Mouse (Mus musculus) midbrain, embryonic 12.5 days (tissue): ENCODE results near the gene 2010111I01Rik. TPM values are rescaled to one million over a fixed set of nuclear protein-coding genes. Genes with fewer than 3 reads are reported as not detected.
A peak's percentile ranks its signal among the peaks of the same experiment; 100 is the strongest.

Source experiments
- ATAC-seq: fragments of 200-750 bp; cut with Nextera tagmentation; 2 replicates; pipeline ENCODE4 v1.8.0; 2017; ENCODE audit warnings: low read depth, moderate TSS enrichment, moderate library complexity; ENCODE audit not compliant: low FRiP score
- H3K27ac ChIP-seq: fragments of 300-500 bp; sonication (generic); replicated peaks from 2 replicates; pipeline ENCODE4 v1.5.1; 2016; ENCODE audit warnings: mild to moderate bottlenecking
- H3K27me3 ChIP-seq: fragments of 300-500 bp; sonication (generic); 2 replicates; pipeline ENCODE4 v1.6.1; 2016; ENCODE audit warnings: mild to moderate bottlenecking
- H3K36me3 ChIP-seq: fragments of 300-500 bp; sonication (generic); 2 replicates; pipeline ENCODE4 v1.6.1; 2016
- H3K4me1 ChIP-seq: fragments of 300-500 bp; sonication (generic); 2 replicates; pipeline ENCODE4 v1.6.1; 2016
- H3K4me2 ChIP-seq: fragments of 300-500 bp; sonication (generic); replicated peaks from 2 replicates; pipeline ENCODE4 v1.6.1; 2016; ENCODE audit warnings: mild to moderate bottlenecking, moderate library complexity
- H3K4me3 ChIP-seq: fragments of 300-500 bp; sonication (generic); 2 replicates; pipeline ENCODE4 v1.5.1; 2016; ENCODE audit warnings: mild to moderate bottlenecking
- H3K9ac ChIP-seq: fragments of 300-500 bp; sonication (generic); replicated peaks from 2 replicates; pipeline ENCODE4 v1.6.1; 2016; ENCODE audit warnings: mild to moderate bottlenecking, moderate library complexity
- H3K9me3 ChIP-seq: fragments of 300-500 bp; sonication (generic); 2 replicates; pipeline ENCODE4 v1.6.1; 2016; ENCODE audit warnings: mild to moderate bottlenecking
- WGBS: fragments of 180-500 bp; shearing (Covaris S2); methylation state at CpG from one replicate; pipeline ENCODE4 v1.1.7; 2016; 5-methylcytosine and 5-hydroxymethylcytosine counted together
- polyA plus RNA-seq: library from polyadenylated mRNA; unstranded; fragments of >200 nt; fragmentation: Nextera tagmentation; extraction: Ambion mirVana; gene quantifications from 2 replicates; pipeline ENCODE4 v1.2.1, GENCODE M21; 2016

2010111I01Rik gene
- polyA plus RNA-seq, 1 experiment from 2014 or later: 35.7 TPM

DNA sequence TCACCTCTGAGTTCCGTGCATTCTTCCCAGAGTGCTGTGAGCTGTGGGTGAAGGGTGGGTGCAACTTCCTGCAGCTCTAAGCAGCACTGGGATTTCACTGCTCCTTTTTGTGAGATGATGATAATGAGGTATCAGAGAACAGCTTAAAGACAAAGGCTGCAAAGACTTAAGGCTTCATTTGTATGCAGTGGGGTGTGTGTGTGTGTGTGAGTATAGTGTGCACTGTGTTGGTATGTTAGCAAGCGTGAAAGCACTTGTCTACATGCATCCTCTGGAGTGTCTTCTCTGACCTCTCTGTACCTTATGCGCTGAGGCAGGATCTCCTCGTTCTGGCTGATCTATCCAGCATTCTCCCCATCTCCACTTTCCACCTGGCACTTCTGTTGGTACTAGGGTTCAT lies 221.5 kb downstream of the 2010111I01Rik start:
- 54% methylated on average over 4 of the region's 4 CpGs for WGBS

DNA sequence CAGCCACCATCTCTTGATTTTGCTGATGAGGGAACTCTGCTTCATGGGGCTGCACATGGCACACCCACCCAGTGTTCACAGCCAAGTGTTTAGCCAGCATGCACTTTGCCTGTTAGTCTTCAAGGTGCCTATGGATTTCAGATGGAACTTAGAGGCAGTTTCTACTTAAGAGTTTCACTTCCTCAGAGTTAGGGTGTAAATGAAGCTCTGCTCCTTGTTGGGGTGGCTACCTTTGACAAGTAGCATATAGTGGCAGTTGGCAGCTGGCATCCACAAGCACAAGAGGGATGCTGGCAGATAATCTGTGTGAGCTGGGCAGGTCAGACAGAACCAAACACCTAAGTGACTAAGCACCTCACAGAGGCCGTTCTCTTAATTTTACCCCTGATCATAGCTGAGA lies 221.9 kb downstream of the 2010111I01Rik start:
- H3K27me3 ChIP-seq: no peaks in the 10 kb centered on the region
- H3K36me3 ChIP-seq: no peaks in the 10 kb centered on the region
- no peak overlapping the region for H3K4me3 ChIP-seq
- WGBS: 88% methylated on average over 1 of the region's 1 CpGs
- no peaks in the 10 kb centered on the region for H3K9me3 ChIP-seq
- ATAC-seq: no peak
- H3K4me1 ChIP-seq: peaks cover 16% of the 10 kb centered on the region
- H3K4me2 ChIP-seq: no peak overlapping the region
- H3K27ac ChIP-seq: no peak overlapping the region
- H3K9ac ChIP-seq: no peak overlapping the region

More for the DNA sequence above, 221.5 kb downstream of the 2010111I01Rik start:
- Histone ChIP-seq H3K9me3 (no peaks in the 10 kb centered on the region), H3K4me3 (no peak overlapping the region), H3K4me1 (peaks cover 16% of the 10 kb centered on the region), H3K9ac (no peak overlapping the region), H3K27ac (0 out of 2 replicates have a peak overlapping the region, but pooled peaks have one; percentile 17), H3K36me3 (no peaks in the 10 kb centered on the region), H3K27me3 (no peaks in the 10 kb centered on the region), H3K4me2 (no peak overlapping the region; the same call in 1 of the 2 replicates)
- 0 out of 2 replicates have a peak, but pooled peaks have one; percentile 47 for ATAC-seq

GRCm38 (mm10) chr13:63187145-63188143 lies 222.8 kb downstream of the 2010111I01Rik start:
- WGBS: 81% methylated on average over 13 of the region's 13 CpGs
- no peaks in the 10 kb centered on the region for H3K27me3 ChIP-seq
- H3K9me3 ChIP-seq: no peaks in the 10 kb centered on the region
- H3K27ac ChIP-seq: no peak overlapping the region
- peaks cover 16% of the 10 kb centered on the region for H3K4me1 ChIP-seq
- no peak overlapping the region for H3K4me2 ChIP-seq
- ATAC-seq: no peak
- no peak overlapping the region for H3K9ac ChIP-seq
- H3K36me3 ChIP-seq: no peaks in the 10 kb centered on the region
- no peak overlapping the region for H3K4me3 ChIP-seq

GRCm38 (mm10) chr13:63188306-63188705 lies 223.6 kb downstream of the 2010111I01Rik start:
- Histone ChIP-seq H3K4me2 (no peak overlapping the region), H3K9ac (no peak overlapping the region), H3K36me3 (no peaks in the 10 kb centered on the region), H3K9me3 (no peaks in the 10 kb centered on the region), H3K4me3 (no peak overlapping the region), H3K27me3 (no peaks in the 10 kb centered on the region), H3K27ac (no peak overlapping the region), H3K4me1 (peaks cover 16% of the 10 kb centered on the region)
- WGBS: 87% methylated on average over 5 of the region's 5 CpGs
- no peak for ATAC-seq

- no peak overlapping the region for H3K4me2 ChIP-seq
- no peaks in the 10 kb centered on the region for H3K27me3 ChIP-seq
- no peak overlapping the region for H3K4me3 ChIP-seq
- no peak overlapping the region for H3K27ac ChIP-seq
- no peak for ATAC-seq
- H3K9me3 ChIP-seq: no peaks in the 10 kb centered on the region
- H3K36me3 ChIP-seq: no peaks in the 10 kb centered on the region
- peaks cover 16% of the 10 kb centered on the region for H3K4me1 ChIP-seq
- H3K9ac ChIP-seq: no peak overlapping the region
- 76% methylated on average over 2 of the region's 2 CpGs for WGBS
Observed at GRCm38 (mm10) chr13:63188811-63189210, 224.1 kb downstream of the 2010111I01Rik start.

DNA sequence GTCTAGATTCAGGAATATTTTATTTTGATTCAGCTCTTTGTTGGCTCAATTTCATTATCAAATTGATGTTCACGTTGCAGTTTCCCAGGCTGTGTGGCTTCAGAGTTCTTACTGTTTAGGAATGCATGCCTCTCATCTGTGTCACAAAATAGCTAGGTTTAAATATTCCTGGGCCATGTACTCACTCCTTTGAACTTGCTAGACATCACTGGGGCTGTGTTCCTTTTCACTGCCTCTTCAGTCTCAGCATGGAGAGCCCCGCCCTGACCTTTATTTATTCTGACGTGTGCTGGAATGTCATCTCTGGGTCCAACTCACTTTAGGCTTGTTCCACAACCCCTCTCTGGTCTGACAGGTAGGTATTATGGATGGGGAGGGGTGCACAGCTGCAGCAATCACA lies 228.7 kb downstream of the 2010111I01Rik start:
- WGBS: 71% methylated on average over 3 of the region's 3 CpGs
- H3K4me2 ChIP-seq: no peak overlapping the region
- no peak overlapping the region for H3K27ac ChIP-seq
- no peaks in the 10 kb centered on the region; the same call in 1 of the 2 replicates for H3K4me1 ChIP-seq
- no peaks in the 10 kb centered on the region for H3K27me3 ChIP-seq
- ATAC-seq: no peak
- no peaks in the 10 kb centered on the region for H3K36me3 ChIP-seq
- H3K9ac ChIP-seq: no peak overlapping the region
- H3K9me3 ChIP-seq: no peaks in the 10 kb centered on the region
- H3K4me3 ChIP-seq: no peak overlapping the region

DNA sequence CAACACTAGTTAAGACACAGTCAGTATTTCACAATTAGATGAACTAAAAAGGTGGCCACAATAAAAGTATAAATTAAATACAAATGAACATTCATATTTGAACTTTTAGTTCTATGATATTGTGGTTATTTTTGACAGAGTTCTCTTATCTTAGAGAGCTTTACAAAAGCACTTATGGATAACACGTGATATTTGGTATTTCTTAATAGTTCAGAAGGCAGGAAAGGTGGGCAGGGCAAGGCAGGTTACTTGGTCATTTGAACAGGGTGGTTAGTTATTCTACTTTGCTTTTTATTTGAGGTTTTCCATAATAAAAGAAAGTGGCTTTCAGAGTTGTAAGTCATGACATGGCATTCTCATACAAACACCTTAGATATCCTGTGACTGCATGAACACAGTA lies 233.3 kb downstream of the 2010111I01Rik start:
- no peak overlapping the region for H3K4me2 ChIP-seq
- H3K9ac ChIP-seq: no peak overlapping the region
- H3K9me3 ChIP-seq: no peaks in the 10 kb centered on the region
- ATAC-seq: no peak
- H3K27me3 ChIP-seq: peaks cover 6% of the 10 kb centered on the region; the same call in 1 of the 2 replicates
- no peak overlapping the region for H3K4me3 ChIP-seq
- no peaks in the 10 kb centered on the region for H3K36me3 ChIP-seq
- peaks cover 2% of the 10 kb centered on the region for H3K4me1 ChIP-seq
- 94% methylated on average over 1 of the region's 1 CpGs for WGBS
- no peak overlapping the region for H3K27ac ChIP-seq

DNA sequence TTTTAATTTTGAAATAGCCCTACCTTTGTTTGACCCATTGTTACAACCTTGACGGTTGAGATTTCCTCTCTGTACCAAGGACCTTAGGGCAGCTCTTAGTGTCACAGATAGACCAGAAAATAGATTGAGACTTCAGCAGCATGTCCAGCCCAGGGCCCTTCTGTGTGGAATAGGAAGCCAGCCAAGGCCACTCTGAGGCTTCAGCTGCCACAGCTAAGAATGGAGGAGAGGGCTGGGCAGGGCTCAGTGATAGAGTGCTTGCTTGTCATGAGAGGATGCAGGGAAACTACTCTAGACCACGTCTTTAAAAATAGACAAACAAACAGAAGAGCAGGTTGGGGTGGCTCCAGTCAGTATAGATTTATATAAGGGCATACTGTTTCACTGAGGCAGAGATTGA lies 234.9 kb downstream of the 2010111I01Rik start:
- peaks cover 15% of the 10 kb centered on the region for H3K4me1 ChIP-seq
- 78% methylated on average over 2 of the region's 2 CpGs for WGBS
- no peak for ATAC-seq
- H3K4me2 ChIP-seq: no peak overlapping the region
- H3K36me3 ChIP-seq: no peaks in the 10 kb centered on the region
- H3K9me3 ChIP-seq: no peaks in the 10 kb centered on the region
- H3K4me3 ChIP-seq: no peak overlapping the region
- H3K27me3 ChIP-seq: peaks cover 6% of the 10 kb centered on the region; the same call in 1 of the 2 replicates
- no peak overlapping the region for H3K9ac ChIP-seq
- H3K27ac ChIP-seq: no peak overlapping the region

DNA sequence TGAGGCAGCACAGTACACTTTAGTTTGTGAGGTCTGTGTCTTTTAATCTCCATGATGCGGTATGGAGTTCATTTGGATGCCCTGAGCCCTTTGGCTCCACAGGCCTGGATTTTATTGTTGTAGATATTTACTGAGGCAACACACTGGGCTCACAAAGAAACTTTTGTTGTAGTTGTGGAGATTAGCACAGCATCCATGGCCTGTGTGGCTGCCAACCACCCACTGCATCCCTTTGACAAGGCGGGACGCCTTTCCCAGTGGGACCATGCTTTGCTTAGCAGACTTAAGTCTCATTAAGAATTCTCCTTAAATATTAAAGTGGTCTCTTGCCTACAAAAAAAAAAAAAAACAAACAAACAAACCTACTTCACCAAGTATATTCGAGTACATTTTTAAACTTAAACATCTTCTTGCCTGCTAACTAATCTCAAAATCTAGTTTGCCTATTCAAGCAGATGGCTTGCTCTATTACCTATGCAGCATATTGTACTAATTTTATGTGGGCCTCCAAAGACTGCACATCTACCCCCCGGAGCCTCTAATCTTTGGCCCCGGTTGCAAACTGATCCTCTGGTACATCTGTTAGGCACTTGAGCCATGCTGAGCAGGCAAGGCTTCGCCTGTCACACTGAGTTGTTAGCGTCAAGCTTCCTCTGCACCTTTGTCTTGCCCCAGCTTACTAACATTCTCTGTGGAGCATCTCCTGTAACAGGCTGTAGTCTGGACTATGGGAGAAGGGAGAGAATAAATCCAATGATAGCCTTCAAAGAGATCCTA lies 239.0 kb downstream of the 2010111I01Rik start:
- Histone ChIP-seq H3K27ac (peak overlapping the region; percentile 67; the same call in 1 of the 2 replicates), H3K9me3 (no peaks in the 10 kb centered on the region), H3K9ac (no peak overlapping the region), H3K4me3 (no peak overlapping the region), H3K4me1 (peaks cover 18% of the 10 kb centered on the region), H3K36me3 (no peaks in the 10 kb centered on the region), H3K27me3 (peaks cover 15% of the 10 kb centered on the region; the same call in 1 of the 2 replicates), H3K4me2 (no peak overlapping the region)
- 15% methylated on average over 8 of the region's 8 CpGs for WGBS
- ATAC-seq: peak; percentile 85

DNA sequence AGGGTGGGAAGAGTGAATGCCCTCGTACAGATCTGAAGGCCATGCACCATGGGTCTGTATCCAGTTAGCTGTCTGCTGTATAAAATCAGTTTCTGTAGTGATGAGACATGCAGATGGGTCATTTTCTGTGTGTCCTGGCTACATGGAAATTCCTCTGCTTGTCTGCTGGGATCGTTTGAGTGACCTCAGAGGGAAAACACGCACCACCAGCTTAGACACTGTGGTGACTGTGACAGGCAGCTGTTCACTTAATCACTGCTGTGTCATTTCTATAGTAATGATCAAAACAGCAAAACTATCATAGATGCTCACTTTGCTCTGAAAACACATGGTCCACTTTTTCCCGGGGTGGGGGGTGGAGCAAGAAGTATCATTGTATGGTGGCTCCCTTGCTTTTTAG lies 241.1 kb downstream of the 2010111I01Rik start:
- Histone ChIP-seq H3K4me1 (peaks cover 18% of the 10 kb centered on the region), H3K4me2 (no peak overlapping the region), H3K9me3 (no peaks in the 10 kb centered on the region), H3K27me3 (peaks cover 15% of the 10 kb centered on the region; the same call in 1 of the 2 replicates), H3K9ac (no peak overlapping the region), H3K36me3 (no peaks in the 10 kb centered on the region), H3K4me3 (no peak overlapping the region), H3K27ac (no peak overlapping the region)
- 79% methylated on average over 4 of the region's 4 CpGs for WGBS
- no peak for ATAC-seq

GRCm38 (mm10) chr13:63206396-63206795 lies 241.7 kb downstream of the 2010111I01Rik start:
- no peak overlapping the region for H3K9ac ChIP-seq
- no peaks in the 10 kb centered on the region for H3K36me3 ChIP-seq
- H3K4me3 ChIP-seq: no peak overlapping the region
- no peaks in the 10 kb centered on the region for H3K9me3 ChIP-seq
- H3K27me3 ChIP-seq: peaks cover 15% of the 10 kb centered on the region; the same call in 1 of the 2 replicates
- H3K4me1 ChIP-seq: peaks cover 18% of the 10 kb centered on the region
- no peak overlapping the region for H3K4me2 ChIP-seq
- H3K27ac ChIP-seq: no peak overlapping the region
- 74% methylated on average over 1 of the region's 1 CpGs for WGBS
- ATAC-seq: no peak

DNA sequence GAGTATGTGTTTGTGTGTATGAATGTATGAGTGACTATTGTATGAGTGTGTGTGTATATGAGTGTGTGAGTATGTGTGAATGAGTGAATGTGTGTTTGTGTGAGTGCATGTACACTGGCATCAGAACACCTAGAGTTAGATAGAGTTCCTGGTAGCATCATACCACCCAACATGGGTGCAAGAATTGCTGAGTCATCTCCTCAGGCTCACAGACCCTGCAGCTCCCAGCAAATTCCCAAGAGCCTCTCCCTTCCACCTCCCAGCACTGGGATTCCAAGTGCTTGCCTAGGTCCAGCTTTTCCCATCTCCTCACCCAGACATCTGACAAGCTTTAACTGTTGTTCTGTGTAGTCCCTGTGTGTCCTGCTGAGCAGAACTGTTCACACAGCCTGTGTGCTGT lies 251.8 kb downstream of the 2010111I01Rik start:
- no peaks in the 10 kb centered on the region for H3K27me3 ChIP-seq
- H3K4me1 ChIP-seq: no peaks in the 10 kb centered on the region; the same call in 1 of the 2 replicates
- no peak overlapping the region for H3K4me2 ChIP-seq
- H3K27ac ChIP-seq: no peak overlapping the region
- H3K9ac ChIP-seq: no peak overlapping the region
- no peak for ATAC-seq
- H3K9me3 ChIP-seq: no peaks in the 10 kb centered on the region
- no peak overlapping the region for H3K4me3 ChIP-seq
- no peaks in the 10 kb centered on the region for H3K36me3 ChIP-seq
